Mouse (Mus musculus): Measurements from ENCODE around the gene Col11a1.

The Col11a1 gene

DNA sequence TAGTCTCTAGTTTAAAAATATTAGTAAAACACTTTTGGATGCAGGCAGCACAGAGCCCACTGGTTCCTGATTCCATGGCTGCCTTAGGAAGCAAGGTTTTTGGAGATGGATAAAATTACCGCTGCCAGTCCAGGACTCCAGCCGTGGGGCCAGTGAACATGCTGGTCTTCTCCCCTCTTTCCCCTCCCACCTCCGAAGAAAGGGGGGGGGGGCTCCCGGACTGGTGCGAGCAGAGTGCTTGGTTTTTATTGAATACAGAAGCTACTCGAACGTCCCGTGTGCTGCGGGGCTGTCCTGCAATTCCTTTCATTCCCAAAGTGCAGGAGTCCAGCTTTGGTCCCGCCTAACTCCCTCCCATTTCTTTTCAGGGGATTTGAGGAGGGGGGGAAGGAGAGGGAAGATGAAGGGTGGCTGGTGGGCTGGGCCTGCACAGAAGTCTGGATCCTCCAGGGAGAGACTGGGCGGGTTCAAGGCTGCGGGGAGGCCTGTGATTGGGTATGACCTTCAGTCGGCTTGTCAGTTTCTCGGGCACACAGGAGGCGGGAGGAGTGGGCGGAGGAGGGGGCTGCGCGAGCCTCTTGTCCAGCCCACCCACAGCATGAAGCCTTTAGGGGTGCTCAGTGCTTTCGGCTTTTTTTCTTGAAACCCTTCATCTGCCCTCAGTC, at the start of gene Col11a1:
Gene Col11a1 (plus strand): TSS at position 570 of the 665 bp plus-strand sequence.
- DNase-seq: peak in 1 of 2 experiments; percentile 3

GRCm38 (mm10) chr3:113990936-113991335, 39.4 kb upstream of the Col11a1 start:
- DNase-seq: no peak

DNA sequence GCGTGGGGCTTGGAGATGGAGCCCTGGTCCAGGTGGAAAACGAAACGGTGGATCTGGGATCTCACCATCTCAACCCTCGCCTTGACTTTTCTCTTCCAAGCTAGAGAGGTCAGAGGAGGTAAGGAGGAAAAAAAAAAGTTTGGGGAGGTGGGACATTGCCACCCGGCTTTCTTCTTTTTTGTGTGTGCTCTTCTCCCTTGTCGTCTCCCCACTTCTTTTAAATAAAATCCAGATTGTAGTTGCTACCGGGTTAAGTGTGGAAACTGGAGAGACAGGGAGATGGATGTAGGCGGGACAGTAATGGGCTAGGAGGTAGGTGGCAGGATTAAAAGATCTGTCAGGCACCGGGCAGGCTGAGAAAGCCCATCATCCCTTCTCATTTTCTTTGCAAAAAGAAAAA, 546 bp downstream of the Col11a1 start:
- no peak for DNase-seq

DNA sequence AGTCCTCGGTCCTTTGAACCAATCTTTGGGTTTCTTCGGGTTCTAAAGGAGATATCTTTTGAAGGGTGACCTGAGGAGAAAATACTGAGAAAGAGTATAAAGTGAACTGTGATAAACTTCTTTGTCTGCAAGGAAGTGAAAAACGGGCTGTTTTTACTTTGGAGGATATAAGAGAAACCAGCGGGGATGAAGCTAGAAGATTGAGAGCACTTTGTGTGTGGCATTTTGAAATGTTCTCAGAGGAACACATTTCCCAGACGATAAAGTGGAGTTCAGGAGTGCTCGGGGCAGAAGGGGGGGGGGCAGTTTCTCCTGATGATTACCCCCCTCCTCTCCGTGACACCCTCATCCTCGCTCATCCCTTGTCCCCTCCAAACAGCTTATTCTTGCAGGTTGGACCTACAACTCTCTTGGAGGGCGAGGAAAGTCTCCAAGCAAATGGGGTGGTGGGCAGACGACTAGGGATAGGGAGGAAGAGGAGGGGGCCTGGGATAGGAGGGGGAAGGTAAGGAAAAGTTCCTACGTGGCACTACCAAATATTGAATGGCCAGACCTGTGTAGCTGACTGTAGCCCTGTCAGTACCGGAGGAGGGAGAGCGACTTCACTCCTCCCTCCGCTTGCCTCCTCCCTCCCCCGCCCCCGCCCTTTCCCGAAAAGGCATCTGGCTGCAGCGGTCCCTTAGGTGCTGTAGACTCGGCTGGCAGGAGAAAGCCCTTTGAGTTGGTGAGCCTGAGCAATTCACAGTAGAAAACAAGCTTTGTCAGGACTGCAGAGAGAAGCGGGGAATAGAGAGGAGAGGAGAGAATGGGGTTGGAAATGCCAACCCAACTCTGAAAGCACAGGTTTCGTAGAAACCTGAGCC, 1.2 kb downstream of the Col11a1 start:
- no peak for DNase-seq

GRCm38 (mm10) chr3:114032333-114032732, 2.0 kb downstream of the Col11a1 start:
- no peak for DNase-seq

- no peak for DNase-seq
Measured at GRCm38 (mm10) chr3:114052406-114052805, 22.1 kb downstream of the Col11a1 start.

DNA sequence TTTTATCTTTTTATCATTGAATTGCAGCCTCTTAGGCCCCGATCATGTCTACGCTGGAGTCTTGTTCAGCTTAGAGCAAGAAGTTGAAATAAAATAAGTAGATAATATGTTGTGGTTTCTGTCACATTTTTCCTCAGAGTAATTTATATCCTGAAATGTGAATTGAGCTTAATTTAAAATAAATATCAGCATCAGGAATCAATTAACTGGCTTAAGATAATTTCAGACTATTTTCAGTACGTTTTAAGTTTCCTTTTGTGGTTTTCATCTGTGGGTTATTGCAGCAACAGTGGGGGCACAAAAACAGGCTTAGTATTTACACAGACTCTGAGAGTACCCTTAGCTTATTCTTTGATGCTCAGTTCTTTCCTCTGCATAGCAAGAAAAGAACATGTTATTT, 23.2 kb downstream of the Col11a1 start:
- DNase-seq: no peak

DNA sequence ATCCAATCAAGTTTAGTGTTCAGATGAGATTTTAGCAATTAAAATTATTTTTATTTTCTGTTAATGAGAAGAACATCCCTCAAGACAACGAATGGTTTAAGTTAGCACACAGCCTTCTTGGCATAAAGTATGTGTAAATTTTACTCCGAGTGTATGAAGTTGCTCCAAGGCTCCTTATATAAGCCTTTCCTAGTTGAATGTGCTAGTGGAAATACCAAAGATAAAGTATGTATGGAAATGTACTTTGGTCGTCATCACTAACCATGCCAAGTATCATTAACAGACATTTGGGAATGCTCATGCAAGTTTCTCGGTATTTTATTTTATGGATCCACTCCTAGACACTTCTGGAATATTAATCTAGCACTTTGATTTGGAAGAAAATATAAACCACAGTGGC, 34.8 kb downstream of the Col11a1 start:
- DNase-seq: no peak

- no peak for DNase-seq
Measured at GRCm38 (mm10) chr3:114065587-114065986, 35.2 kb downstream of the Col11a1 start.

DNA sequence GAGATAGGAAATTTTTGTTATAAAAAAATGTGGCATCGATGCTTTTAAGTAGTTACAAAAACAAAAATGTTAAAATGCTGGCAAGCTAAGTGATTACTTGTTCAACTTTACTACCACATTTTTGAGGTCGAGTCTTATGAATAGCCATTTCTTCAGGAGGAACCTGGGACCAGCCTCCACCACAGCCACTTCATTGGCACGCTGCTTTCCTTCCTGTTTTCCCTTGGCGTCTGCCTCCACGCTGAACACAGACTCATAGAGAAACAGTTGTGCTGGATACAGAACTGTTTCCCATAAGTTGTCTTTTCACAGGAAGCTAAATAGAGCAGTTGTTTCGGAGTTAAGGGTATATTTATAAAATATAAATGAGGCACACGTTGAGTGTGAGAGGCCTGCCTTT, 69.0 kb downstream of the Col11a1 start:
- no peak for DNase-seq

- no peak for DNase-seq
Measured at GRCm38 (mm10) chr3:114107099-114107498, 76.8 kb downstream of the Col11a1 start.

- no peak for DNase-seq
Measured at GRCm38 (mm10) chr3:114147140-114147539, 116.8 kb downstream of the Col11a1 start.

- no peak for DNase-seq
Measured at GRCm38 (mm10) chr3:114197964-114198750, 167.8 kb downstream of the Col11a1 start.

DNA sequence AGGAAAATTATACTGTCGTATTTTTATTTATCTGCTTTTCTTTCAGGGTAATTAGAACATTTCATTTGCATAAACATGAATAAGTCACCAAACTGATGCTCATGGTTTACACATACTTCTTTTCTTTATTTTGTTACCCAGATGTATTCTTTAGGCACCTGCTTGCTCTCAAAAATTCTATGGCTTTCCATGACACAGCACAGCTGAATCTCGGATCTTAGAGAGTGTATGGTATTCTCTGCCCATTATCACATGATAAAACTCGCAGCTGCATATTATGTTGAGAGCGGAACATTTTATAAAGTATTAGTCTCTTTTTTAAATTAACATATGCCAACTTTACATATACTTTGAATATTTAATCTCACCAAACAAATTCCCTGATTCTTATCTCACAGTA, 181.9 kb downstream of the Col11a1 start:
- no peak for DNase-seq

DNA sequence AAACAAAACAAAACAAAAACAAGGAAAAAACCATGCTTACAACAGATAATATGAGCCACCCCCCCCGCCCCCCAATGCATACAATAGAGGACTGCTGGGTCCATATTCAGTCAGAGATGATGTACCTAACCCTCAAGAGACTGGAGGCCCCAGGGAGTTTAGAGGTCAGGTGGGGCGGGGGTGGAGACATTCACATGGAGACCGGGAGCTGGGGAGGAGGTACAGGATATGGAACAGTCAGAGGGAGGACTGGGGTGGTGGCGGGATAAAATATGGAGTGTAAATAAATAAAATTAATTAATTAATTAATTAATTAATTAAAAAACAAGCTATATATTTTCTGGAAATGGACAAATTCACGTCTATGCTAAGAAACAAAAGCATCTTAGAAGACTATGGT, 185.8 kb downstream of the Col11a1 start:
- DNase-seq: no peak

- DNase-seq: no peak
Measured at GRCm38 (mm10) chr3:114229501-114229900, 199.2 kb downstream of the Col11a1 start.
